Mouse (Mus musculus): ENCODE data around the gene Olfr1036. TPM values are rescaled to one million over a fixed set of nuclear protein-coding genes. Genes with fewer than 3 reads are reported as not detected.

Gene Olfr1036
- not detected in 2 replicates for polyA plus RNA-seq (2012; rRNA removed; ENCODE audit: low replicate concordance)

GRCm38 (mm10) chr2:86073692-86074091 lies at the start of gene Olfr1036:
TSS of gene Olfr1036 (plus strand) at chr2:86073992.

GRCm38 (mm10) chr2:86045561-86045960 lies 28.2 kb upstream of the Olfr1036 start, which contains the start of gene Olfr1034:
TSS of gene Olfr1034 (plus strand) at chr2:86045861.

GRCm38 (mm10) chr2:86087285-86087684 lies 13.5 kb downstream of the Olfr1036 start, which contains the start of gene Olfr1037:
TSS of gene Olfr1037 (minus strand) at chr2:86087385.

Other genes starting within 250 kb of the Olfr1036 start
- gene Olfr1019, start 228.5 kb upstream of the Olfr1036 start, polyA plus RNA-seq (2012; rRNA removed; ENCODE audit: low replicate concordance): not detected in 2 replicates
- gene Olfr1020, start 227.0 kb upstream of the Olfr1036 start, polyA plus RNA-seq (2012; rRNA removed; ENCODE audit: low replicate concordance): not detected in 2 replicates
- gene Olfr1022, start 205.4 kb upstream of the Olfr1036 start, polyA plus RNA-seq (2012; rRNA removed; ENCODE audit: low replicate concordance): not detected in 2 replicates
- gene Olfr1023, start 188.4 kb upstream of the Olfr1036 start, polyA plus RNA-seq (2012; rRNA removed; ENCODE audit: low replicate concordance): not detected in 2 replicates
- gene Olfr1024, start 168.9 kb upstream of the Olfr1036 start, polyA plus RNA-seq (2012; rRNA removed; ENCODE audit: low replicate concordance): not detected in 2 replicates
- not detected in 2 replicates for gene Olfr1025-ps1, start 158.8 kb upstream of the Olfr1036 start, polyA plus RNA-seq (2012; rRNA removed; ENCODE audit: low replicate concordance)
- gene Olfr1026, start 152.4 kb upstream of the Olfr1036 start, polyA plus RNA-seq (2012; rRNA removed; ENCODE audit: low replicate concordance): not detected in 2 replicates
- gene Olfr1028, start 123.6 kb upstream of the Olfr1036 start, polyA plus RNA-seq (2012; rRNA removed; ENCODE audit: low replicate concordance): not detected in 2 replicates
- gene Olfr1029, start 100.1 kb upstream of the Olfr1036 start, polyA plus RNA-seq (2012; rRNA removed; ENCODE audit: low replicate concordance): not detected in 2 replicates
- gene Olfr1030, start 94.7 kb upstream of the Olfr1036 start, polyA plus RNA-seq (2012; rRNA removed; ENCODE audit: low replicate concordance): not detected in 2 replicates
- not detected in 2 replicates for gene Olfr1031, start 83.7 kb upstream of the Olfr1036 start, polyA plus RNA-seq (2012; rRNA removed; ENCODE audit: low replicate concordance)
- gene Olfr1032, start 68.5 kb upstream of the Olfr1036 start, polyA plus RNA-seq (2012; rRNA removed; ENCODE audit: low replicate concordance): not detected in 2 replicates
- 0.04 and 0.14 TPM in 2 replicates for gene Olfr1033, start 53.4 kb upstream of the Olfr1036 start, polyA plus RNA-seq (2012; rRNA removed; ENCODE audit: low replicate concordance)
- gene Olfr1034, start 28.1 kb upstream of the Olfr1036 start, polyA plus RNA-seq (2012; rRNA removed; ENCODE audit: low replicate concordance): not detected in 2 replicates
- not detected in 2 replicates for gene Olfr1037, start 13.4 kb downstream of the Olfr1036 start, polyA plus RNA-seq (2012; rRNA removed; ENCODE audit: low replicate concordance)
- gene Olfr1039, start 61.9 kb downstream of the Olfr1036 start, polyA plus RNA-seq (2012; rRNA removed; ENCODE audit: low replicate concordance): not detected in 2 replicates
- gene Olfr1040, start 72.7 kb downstream of the Olfr1036 start, polyA plus RNA-seq (2012; rRNA removed; ENCODE audit: low replicate concordance): not detected in 2 replicates
- not detected in 2 replicates for gene Olfr1042, start 87.8 kb downstream of the Olfr1036 start, polyA plus RNA-seq (2012; rRNA removed; ENCODE audit: low replicate concordance)
- gene Olfr1043, start 93.5 kb downstream of the Olfr1036 start, polyA plus RNA-seq (2012; rRNA removed; ENCODE audit: low replicate concordance): not detected in 2 replicates
- gene Olfr1044, start 103.8 kb downstream of the Olfr1036 start, polyA plus RNA-seq (2012; rRNA removed; ENCODE audit: low replicate concordance): not detected in 2 replicates
- not detected in 2 replicates for gene Olfr52, start 111.7 kb downstream of the Olfr1036 start, polyA plus RNA-seq (2012; rRNA removed; ENCODE audit: low replicate concordance)
- not detected in 2 replicates for gene Olfr1045, start 129.0 kb downstream of the Olfr1036 start, polyA plus RNA-seq (2012; rRNA removed; ENCODE audit: low replicate concordance)
- not detected in 2 replicates for gene Olfr1046, start 145.3 kb downstream of the Olfr1036 start, polyA plus RNA-seq (2012; rRNA removed; ENCODE audit: low replicate concordance)
- not detected in 2 replicates for gene Olfr1047, start 157.4 kb downstream of the Olfr1036 start, polyA plus RNA-seq (2012; rRNA removed; ENCODE audit: low replicate concordance)
- not detected in 2 replicates for gene Olfr1048, start 166.3 kb downstream of the Olfr1036 start, polyA plus RNA-seq (2012; rRNA removed; ENCODE audit: low replicate concordance)
- gene Olfr1049, start 184.3 kb downstream of the Olfr1036 start, polyA plus RNA-seq (2012; rRNA removed; ENCODE audit: low replicate concordance): not detected in 2 replicates
- gene Olfr1051, start 205.1 kb downstream of the Olfr1036 start, polyA plus RNA-seq (2012; rRNA removed; ENCODE audit: low replicate concordance): not detected in 2 replicates
- not detected in 2 replicates for gene Olfr1052, start 218.5 kb downstream of the Olfr1036 start, polyA plus RNA-seq (2012; rRNA removed; ENCODE audit: low replicate concordance)
- not detected in 2 replicates for gene Olfr1053, start 241.3 kb downstream of the Olfr1036 start, polyA plus RNA-seq (2012; rRNA removed; ENCODE audit: low replicate concordance)

Data from duodenum, adult 2 months (tissue).